Mouse (Mus musculus) spleen, adult 12 weeks (tissue): ENCODE results near the gene Slc1a1.

Experiments used
- DNase-seq: peaks from one replicate; pipeline ENCODE4 v3.0.0; 2022; ENCODE audit warnings: low spot score

Gene Slc1a1

DNA sequence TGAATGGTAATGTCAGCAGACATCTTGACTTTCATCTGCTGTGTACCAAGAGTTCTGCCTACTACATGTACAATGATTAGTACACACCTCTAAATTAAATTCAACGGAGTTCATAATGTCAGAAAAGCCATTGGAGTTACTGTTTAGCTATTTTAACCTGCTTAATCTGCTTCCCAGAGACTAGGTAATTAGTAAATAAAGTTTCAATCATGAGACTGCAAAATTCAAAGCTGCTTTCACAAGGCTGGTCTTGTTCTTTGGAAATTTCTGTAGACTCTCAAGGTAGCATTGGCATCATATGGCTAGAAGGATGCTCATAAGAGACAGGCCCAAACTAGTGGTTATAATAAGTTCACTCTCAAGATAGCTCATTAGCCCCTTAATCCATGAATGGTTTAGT lies 20.0 kb downstream of the Slc1a1 start:
- DNase-seq = no peak

DNA sequence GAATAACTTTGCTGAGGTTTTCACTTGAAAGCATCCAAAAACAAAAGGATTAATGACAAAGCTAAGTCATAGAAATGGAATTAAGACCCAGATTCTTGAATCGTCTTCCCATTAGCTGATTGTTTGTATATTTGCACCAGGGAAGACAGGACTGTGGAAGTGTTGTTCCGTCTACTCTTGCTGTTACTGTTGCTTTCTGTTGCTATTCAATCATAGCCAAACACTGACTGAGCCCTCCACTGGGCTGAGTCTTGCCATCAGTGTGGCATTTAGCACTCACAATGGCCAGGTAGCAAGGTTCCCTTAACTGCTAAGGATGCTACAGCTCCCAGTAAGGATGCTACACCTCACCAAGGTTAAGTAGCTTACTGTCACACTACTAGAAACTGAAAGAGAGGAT lies 25.4 kb downstream of the Slc1a1 start:
- no peak for DNase-seq

DNA sequence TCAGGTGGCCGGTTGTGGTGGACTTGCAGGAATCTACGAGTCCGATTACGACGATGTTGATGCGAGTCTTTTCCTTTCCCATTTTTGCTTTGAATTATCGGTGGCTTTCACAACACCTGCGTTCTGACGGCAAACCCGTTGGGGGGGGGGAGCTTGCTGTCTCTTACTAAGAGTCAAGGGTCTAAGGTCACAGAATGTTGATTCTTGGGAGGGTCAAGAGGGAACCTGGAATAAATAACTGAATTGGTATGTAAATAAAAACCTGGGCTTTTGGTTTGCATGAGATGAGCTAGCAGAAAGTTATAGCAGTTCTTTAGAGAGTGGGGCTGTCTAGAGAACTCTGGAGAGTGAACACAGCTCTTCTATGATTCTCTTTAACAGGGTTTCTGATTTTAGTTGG lies 28.8 kb downstream of the Slc1a1 start:
- DNase-seq = no peak

DNA sequence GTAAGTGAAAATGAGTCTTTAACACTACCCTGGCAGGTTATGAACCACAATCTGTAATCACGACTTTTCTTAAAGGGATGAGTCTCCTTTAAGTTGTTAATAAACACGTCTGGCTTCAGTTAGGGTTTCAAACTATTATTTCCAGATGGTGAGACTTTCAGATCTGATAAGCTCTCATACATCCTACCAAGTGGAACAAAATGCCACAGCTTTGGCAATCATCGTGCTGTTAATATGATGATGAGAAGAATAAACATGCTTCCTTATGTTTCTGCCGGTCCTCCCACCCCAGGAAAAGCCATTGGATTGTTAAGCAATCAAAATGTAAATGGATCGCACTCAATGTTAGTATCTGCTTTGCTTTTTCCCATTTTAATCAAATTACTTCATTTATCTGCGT lies 30.1 kb downstream of the Slc1a1 start:
- DNase-seq = no peak

DNA sequence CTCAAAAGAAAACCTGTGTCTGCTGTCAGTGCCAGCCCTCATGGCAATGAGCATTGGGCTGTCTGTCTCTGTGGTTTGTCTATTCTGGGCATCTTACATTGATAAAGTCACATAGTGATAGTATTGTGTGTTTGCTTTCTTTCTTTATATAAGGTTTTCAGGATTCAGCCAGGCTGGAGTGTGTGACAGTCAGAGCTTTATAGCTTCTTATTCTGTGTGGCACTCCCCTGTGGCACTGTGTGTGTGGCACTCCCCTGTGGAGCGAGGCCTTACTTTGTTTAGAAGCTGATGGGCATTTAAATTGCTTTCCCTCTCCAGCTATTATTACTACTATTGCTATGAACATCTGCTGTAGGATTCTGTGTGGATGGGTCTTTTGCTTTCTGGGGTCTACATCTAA lies 30.7 kb downstream of the Slc1a1 start:
- no peak for DNase-seq

DNA sequence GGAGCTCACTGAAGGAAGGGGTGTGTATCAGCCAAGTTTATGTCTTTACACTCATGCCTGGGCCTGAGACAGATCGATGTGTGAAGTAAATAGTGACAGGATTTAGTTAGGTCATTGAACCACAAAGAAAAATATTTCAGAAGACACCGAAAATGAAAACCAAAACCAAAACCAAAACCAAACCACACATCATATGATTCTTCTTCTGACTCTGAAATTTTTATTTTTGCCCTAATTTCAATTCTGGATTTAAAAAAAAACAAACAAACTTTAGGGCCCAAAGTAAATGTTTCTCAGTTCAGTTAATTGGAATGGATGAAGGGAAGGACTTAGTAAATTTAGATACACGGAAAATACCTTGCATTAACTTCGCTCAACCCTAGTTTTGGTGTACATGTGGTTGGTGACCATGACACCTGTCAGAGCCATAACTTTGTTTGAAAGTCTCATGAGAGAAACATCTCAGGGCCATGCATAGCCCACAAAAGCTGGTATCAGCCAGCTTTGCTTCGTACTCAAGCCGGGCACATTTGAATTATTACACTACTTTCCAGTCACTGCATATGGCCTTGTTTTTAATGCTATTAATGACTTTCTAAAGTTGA lies 34.5 kb downstream of the Slc1a1 start:
- DNase-seq = no peak

DNA sequence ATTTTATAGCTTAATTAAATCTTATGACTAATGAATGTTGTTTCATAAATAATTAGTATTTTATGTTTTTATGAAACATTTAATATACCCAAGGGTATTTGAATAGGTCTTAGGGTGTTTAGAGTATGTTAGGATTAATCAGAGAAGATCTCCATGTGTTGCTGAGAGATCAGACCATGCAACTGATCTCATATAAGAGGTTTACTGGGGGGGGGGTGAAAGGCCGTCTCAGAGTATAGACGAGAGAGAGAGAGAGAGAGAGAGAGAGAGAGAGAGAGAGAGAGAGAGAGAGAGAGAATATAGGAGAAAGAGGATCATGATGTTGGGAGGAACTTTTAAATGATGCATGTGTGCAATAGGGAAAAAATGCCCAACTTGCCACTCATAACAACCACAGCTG lies 35.5 kb downstream of the Slc1a1 start:
- DNase-seq = no peak

DNA sequence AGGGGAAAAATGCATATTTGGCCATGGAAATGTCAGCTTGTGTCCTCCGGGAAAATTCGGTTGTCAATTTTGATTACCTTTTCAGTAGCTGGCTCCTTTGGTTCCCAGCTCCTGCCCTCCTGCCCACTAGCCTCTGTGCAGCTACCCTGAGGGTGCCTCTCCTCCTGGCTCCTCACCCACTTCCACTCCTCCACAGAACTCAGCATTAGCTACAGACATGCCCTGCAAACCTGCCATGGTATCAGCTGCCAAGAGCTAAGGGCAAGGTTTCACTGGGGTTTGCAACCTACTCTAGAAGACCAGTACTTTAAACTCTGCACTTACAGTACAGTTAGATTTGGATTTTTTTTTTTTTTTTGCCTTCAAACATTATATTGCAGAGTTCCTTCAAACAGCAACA lies 44.6 kb downstream of the Slc1a1 start:
- DNase-seq = no peak

DNA sequence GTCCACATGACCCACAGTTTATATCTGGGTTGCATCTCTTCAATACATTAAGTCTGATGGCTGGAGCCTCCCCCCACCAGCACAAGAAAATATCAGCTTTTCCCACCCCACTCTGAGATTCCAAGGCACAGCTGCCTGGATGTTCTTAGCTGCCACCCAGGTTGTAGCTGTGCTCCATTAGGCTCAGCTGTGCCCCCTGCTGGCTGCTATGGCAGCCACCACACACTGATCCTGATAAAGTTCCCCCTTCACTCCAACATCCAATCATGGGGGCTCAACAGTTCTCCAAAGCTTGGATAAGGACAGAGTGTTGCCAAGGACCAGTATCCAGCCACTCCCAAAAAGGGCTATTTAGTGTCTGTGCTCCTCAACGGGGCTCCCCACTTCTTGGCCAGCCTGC lies 48.3 kb downstream of the Slc1a1 start:
- DNase-seq = no peak

DNA sequence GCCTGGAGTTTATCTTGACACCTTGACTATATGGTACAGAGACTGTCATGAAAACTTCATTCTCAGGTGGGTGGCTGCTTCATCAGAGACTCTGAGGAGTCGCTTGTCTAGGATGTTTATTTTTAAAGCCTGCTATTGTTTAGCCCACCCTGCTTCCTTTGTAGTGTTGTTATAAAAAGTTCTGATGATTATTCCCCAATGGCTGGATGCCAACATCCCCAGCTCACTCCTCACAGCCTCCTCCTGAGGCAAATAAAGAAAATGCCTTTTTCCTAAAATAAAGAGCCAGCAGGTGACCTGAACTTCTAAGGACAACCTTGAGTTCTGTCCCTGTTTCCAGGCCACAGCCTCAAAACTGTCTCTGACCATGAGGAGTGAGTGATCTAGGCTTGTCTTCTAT lies 53.6 kb downstream of the Slc1a1 start:
- DNase-seq = no peak

DNA sequence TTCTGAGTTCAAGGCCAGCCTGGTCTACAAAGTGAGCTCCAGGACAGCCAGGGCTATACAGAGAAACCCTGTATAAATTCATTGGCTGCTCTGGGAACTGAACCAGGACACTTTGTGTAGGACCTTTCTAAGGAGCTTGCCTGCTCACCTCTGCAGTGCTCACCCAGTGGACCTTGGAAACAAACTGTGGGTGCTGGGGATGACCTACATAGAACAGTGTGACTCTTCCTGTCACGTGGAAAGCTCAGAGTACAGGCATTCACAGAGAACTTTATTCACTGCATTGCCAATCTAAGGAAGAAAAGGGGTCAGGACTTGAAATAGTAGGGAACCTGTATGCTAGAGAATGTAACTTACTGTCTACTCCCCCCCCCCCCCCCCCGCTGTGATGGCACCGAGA lies 54.4 kb downstream of the Slc1a1 start:
- no peak for DNase-seq

DNA sequence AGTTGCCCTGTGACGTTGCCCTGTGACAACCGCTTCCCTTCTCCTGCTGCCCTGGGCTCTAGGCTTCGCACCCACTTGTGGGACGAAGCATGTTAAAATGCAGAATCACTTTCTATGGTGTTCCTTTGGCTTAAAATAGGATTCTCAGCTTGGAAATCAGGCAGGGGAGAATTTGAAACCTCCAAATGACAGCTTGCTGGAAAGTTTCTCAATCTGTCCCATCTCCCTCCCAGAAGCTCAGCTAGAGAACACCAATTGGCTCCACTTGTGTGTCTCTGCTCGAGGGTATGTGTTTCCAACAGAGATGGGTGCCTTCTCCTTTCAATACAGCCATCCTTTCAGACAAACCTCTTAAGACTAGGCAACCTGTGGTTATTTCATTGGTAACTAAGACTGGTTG lies 56.4 kb downstream of the Slc1a1 start:
- no peak for DNase-seq

DNA sequence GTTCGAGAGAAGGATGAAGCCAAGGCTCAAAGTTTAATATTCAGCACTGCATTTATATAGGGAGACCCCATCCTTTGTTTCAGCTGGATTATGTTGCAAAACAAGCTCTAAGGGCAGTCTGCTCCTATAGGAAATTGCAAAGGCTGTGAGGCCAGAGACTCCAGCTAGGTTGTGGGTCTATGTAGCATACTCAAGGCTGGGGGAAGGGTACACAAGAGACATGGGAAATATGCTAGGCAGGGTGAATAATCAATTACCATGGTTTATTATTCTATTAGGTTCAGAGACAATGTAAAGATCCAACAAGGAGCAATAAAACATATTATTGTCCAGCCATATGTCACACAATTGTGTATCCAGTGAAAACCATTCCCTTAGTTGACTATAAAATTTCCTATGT lies 57.0 kb downstream of the Slc1a1 start:
- DNase-seq = no peak

DNA sequence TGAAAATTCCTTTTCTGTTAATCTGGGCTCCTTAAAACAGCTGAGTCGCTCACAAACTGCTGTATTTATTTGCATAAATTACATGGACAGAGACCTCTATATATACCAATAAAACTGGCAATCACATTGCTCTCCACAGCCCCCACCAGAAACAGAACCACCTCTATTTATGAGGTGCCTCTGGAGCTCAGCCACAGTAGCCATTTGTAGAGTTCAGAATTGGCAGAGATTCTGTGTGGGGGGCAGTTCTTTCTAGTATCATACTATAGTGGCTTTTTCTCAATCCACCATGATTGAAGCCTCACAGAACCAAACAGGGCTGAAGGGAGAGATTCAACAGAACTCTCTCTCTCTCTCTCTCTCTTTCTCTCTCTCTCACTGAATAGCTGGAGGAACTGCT lies 61.8 kb downstream of the Slc1a1 start:
- DNase-seq = no peak

DNA sequence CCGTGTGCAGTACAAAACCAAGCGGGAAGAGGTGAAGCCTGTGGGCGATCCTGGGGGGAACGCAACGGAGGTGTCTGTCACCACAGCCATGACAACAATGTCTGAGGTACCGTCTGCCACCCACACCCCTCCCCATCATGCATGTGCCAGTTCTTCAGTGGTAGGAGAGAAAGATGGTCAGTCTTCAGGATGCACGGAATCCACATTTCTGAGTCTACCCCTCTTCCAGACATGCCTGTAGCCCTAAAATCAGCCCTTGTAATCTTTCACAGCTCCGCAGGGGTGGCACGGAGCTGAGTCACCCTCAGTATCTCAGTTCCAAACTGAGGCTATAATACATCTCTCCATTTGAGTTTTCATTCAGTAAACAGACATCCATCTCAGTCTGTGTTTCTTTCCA lies 62.6 kb downstream of the Slc1a1 start:
- no peak for DNase-seq

DNA sequence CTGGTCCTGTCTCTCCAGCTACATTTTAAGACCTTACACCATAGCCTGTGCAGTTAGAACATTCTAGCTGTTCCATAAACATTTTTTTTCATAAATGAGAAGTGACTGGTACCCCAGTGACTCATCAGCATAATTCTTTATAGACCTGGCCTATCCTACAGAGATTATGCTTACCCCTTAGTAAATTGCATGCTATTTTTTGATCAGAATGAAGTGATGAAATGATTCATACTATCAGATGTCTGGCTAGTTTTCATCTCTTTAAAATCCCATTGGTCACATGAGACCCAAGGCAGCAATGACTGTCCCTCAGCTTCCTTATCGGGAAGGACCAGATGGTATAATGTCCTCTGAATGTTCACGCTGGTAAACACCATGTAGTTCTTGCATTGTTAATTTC lies 65.9 kb downstream of the Slc1a1 start:
- no peak for DNase-seq

DNA sequence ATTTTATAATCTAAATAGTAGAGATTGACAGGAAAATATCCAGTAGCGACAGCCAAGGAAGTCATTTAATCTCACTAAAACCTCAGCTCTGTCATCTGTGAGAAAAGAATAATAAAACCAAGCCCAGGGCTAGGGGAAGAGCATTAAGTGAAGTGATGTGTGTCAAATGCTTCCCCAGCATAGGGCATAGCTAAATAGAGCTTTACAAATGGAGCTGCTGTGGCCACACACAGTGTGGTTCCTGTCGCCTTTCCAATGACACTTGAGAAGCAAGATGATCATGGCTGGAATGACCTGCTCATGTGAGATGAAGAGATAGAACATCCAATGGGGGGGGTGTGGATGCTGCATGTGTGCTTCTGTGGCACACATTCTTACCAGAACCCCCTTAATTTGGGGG lies 67.3 kb downstream of the Slc1a1 start:
- no peak for DNase-seq

DNA sequence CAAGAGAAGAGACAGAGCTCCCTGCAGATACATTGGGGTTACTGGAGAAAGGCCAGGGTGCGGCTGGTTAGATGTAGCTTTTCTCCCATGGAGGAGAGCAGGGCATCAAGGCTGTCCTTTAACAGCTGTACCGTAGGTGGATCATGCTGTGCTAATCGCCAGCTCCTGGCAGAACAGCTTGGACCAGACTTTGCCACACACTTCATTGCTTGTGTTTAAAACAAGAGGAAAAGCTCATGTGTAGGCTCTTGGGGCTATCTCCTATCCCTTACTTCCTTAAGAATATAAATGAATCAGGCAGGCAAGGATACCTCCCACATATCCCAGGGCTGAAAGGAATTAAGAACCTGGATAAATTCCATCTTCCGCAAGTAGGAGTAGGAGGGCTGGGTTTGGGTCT lies 68.0 kb downstream of the Slc1a1 start:
- no peak for DNase-seq

DNA sequence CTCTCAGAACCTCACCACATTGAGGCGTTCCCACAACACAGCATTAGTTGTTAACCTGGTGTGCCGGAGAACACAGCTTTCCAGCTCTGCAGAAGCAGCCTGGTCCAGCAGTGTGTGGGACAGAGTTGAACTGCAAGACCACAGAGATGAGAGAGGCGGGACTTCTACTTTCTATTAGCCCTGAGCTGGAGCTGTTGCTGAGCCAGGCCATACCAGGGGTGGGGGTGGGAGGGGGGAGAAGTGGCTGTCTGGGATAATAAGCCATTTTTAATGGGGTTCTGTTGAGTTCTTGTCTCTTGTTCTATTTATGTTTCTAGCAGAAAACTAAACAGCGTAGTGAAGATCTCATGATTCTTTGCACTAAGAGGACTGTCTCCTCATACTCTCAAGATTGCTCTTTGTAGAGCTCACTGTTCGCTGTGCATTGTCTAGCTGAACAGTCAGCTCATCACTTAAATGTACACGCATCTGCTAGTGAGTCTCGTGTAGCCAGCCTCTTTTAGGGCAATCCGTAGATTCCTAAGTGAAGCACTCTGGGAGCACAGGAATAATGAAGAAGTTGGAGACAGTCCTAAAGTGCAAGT lies 68.8 kb downstream of the Slc1a1 start:
- no peak for DNase-seq

DNA sequence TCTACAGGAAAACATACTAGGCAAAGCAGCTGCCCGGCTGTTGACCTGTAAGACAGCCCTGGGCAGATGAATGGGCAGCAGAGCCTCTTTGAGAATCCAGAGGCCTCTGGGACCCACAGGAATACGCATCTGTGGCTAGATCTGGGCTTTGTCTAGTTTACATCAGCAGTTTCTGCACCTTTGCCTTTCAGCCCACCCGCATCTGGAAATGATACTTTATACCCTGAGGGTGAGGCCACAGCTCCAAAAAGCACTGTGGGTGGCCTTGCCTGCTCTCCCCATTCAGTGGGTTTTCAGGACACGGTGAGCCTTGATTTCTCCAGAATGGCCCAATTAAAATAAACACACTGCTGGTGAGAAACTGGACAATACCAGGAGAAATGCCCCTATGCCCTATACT lies 73.3 kb downstream of the Slc1a1 start:
- DNase-seq = no peak

DNA sequence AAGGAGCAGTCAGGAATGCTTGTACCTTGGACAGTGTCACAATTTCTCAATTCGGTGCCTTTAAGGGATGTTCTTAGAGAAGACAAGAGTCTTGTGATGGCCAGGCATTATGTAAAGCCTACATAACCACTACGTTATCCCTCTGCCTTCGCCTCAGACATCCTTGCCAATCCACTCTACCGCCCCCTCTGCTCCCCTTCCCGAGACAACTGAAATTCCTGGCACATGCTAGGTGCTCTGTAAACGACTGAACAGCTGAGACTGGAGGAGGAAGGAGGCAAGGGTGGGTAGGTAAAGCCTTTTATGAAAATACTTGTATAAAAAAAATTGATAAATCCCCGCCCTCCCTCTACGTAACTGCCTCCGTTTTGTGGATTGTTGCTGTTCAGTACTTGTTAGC lies 73.8 kb downstream of the Slc1a1 start:
- no peak for DNase-seq

DNA sequence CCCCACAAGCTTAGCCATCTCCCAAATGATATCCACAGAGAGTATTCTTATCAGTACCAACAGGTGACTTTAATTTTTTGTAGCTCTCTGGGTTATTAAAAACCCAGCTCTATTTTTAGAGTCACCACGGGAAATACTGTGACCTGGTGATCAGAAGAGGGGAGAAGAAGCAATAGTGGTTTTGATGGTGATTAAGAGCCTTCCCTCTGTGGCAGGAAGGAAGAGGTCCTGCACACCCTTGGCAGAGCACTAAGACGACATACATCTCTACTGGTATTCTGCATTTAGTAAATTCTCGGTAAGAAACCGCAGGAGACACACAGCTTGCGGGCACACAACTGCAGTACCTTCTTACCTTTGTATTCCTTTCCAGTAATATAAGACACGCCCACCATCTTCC lies 79.7 kb downstream of the Slc1a1 start:
- no peak for DNase-seq

DNA sequence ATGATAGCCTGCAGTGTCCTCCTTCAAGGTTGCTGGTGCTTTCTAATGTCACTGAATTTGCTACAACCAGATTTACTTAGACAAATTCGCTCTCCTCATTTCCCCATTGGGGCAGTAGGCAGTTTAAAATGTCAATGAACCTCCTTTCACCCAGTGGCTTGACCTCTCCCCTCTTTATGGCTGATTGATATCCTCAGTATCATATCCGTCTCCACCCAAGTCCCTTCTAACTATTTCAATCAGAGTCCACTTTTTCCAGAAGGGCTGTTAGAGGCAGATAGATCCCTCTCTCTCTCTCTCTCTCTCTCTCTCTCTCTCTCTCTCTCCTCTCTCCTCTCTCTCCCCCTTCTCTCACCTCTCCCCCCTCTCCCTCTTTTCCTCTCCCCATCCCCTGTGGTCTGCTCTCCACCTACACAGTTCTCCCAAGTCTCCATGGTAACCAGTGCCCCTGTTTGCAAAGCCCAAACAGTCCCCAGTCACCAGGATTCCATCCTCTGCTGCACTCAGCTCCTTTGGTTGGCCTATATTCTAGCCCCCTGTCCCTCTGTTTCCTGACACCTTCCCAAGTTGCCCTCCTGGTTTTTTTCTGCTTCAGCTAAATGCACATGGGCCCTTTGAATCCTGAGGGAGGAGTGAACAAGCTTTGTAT lies 80.9 kb downstream of the Slc1a1 start:
- no peak for DNase-seq

DNA sequence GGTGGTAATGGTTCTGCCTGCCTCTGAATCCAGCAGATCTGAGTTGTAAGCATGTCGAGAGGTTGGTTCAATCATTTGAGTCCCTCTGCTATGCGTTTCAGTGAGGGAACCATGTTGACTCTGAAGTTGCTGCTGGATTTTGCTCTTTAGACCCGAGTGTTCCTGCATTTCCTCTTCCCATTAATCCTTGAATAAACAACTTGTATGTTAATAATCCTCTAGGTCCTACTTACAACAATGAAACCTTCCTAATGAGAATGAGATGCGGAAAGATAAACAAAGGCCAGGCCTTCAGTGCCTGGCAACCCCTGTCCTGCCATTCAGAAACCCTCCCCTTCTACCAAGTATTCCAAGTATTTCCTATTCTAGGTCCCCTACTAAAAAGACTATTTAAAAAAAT lies 81.6 kb downstream of the Slc1a1 start:
- DNase-seq = no peak
